Mouse (Mus musculus): ENCODE measurements around the gene Tmem267. TPM values are rescaled to one million over a fixed set of nuclear protein-coding genes. Genes with fewer than 3 reads are reported as not detected.
A peak's percentile ranks its signal among the peaks of the same experiment; 100 is the strongest.

Tmem267 gene
- polyA plus RNA-seq, 1 experiment = 11.4 TPM

- DNase-seq (ENCODE audit: low read depth) = no peak
- TF ChIP-seq POLR2A (IDR thresholded peaks at IDR 0.05; ENCODE audit: borderline replicate concordance, extremely low read depth, insufficient read depth, insufficient read length, poor library complexity, severe bottlenecking) = no peak
Observed at GRCm38 (mm10) chr13:119638449-119638848, 150.6 kb downstream of the Tmem267 start.

GRCm38 (mm10) chr13:119639302-119639701, 151.5 kb downstream of the Tmem267 start:
- no peak for DNase-seq (ENCODE audit: low read depth)
- TF ChIP-seq CTCF (IDR thresholded peaks at IDR 0.05; ENCODE audit: borderline replicate concordance, extremely low read depth, insufficient read depth, insufficient read length) (no peak), POLR2A (IDR thresholded peaks at IDR 0.05; ENCODE audit: borderline replicate concordance, extremely low read depth, insufficient read depth, insufficient read length, poor library complexity, severe bottlenecking) (no peak)

GRCm38 (mm10) chr13:119640504-119640903, 152.7 kb downstream of the Tmem267 start:
- DNase-seq (ENCODE audit: low read depth) = peak; percentile 74
- TF ChIP-seq POLR2A (IDR thresholded peaks at IDR 0.05; ENCODE audit: borderline replicate concordance, extremely low read depth, insufficient read depth, insufficient read length, poor library complexity, severe bottlenecking) (no peak), CTCF (IDR thresholded peaks at IDR 0.05; ENCODE audit: borderline replicate concordance, extremely low read depth, insufficient read depth, insufficient read length) (peak; percentile 59; the same call in 1 of the 2 replicates)

- DNase-seq (ENCODE audit: low read depth) = no peak
- TF ChIP-seq POLR2A (IDR thresholded peaks at IDR 0.05; ENCODE audit: borderline replicate concordance, extremely low read depth, insufficient read depth, insufficient read length, poor library complexity, severe bottlenecking) (no peak), CTCF (IDR thresholded peaks at IDR 0.05; ENCODE audit: borderline replicate concordance, extremely low read depth, insufficient read depth, insufficient read length) (no peak)
Observed at GRCm38 (mm10) chr13:119641145-119641544, 153.3 kb downstream of the Tmem267 start.

- TF ChIP-seq CTCF (IDR thresholded peaks at IDR 0.05; ENCODE audit: borderline replicate concordance, extremely low read depth, insufficient read depth, insufficient read length) = no peak
- TF ChIP-seq POLR2A (IDR thresholded peaks at IDR 0.05; ENCODE audit: borderline replicate concordance, extremely low read depth, insufficient read depth, insufficient read length, poor library complexity, severe bottlenecking) = no peak
- DNase-seq (ENCODE audit: low read depth) = no peak
Observed at GRCm38 (mm10) chr13:119644769-119645168, 156.9 kb downstream of the Tmem267 start.

- TF ChIP-seq POLR2A (IDR thresholded peaks at IDR 0.05; ENCODE audit: borderline replicate concordance, extremely low read depth, insufficient read depth, insufficient read length, poor library complexity, severe bottlenecking) = no peak
- DNase-seq (ENCODE audit: low read depth) = no peak
Observed at GRCm38 (mm10) chr13:119646511-119646910, 158.7 kb downstream of the Tmem267 start.

GRCm38 (mm10) chr13:119648891-119649698, 161.3 kb downstream of the Tmem267 start:
- peak; percentile 67 for DNase-seq (ENCODE audit: low read depth)
- no peak for TF ChIP-seq POLR2A (IDR thresholded peaks at IDR 0.05; ENCODE audit: borderline replicate concordance, extremely low read depth, insufficient read depth, insufficient read length, poor library complexity, severe bottlenecking)

- DNase-seq (ENCODE audit: low read depth) = no peak
Observed at GRCm38 (mm10) chr13:119649699-119650046, 161.8 kb downstream of the Tmem267 start.

GRCm38 (mm10) chr13:119654734-119655133, 166.9 kb downstream of the Tmem267 start:
- TF ChIP-seq CTCF (IDR thresholded peaks at IDR 0.05; ENCODE audit: borderline replicate concordance, extremely low read depth, insufficient read depth, insufficient read length) = no peak
- no peak for TF ChIP-seq POLR2A (IDR thresholded peaks at IDR 0.05; ENCODE audit: borderline replicate concordance, extremely low read depth, insufficient read depth, insufficient read length, poor library complexity, severe bottlenecking)
- DNase-seq (ENCODE audit: low read depth) = no peak

More at GRCm38 (mm10) chr13:119649699-119650046, 161.8 kb downstream of the Tmem267 start:
- no peak for TF ChIP-seq CTCF (IDR thresholded peaks at IDR 0.05; ENCODE audit: borderline replicate concordance, extremely low read depth, insufficient read depth, insufficient read length)
- no peak for TF ChIP-seq POLR2A (IDR thresholded peaks at IDR 0.05; ENCODE audit: borderline replicate concordance, extremely low read depth, insufficient read depth, insufficient read length, poor library complexity, severe bottlenecking)

- DNase-seq (ENCODE audit: low read depth) = no peak
- TF ChIP-seq CTCF (IDR thresholded peaks at IDR 0.05; ENCODE audit: borderline replicate concordance, extremely low read depth, insufficient read depth, insufficient read length) = no peak
- no peak for TF ChIP-seq POLR2A (IDR thresholded peaks at IDR 0.05; ENCODE audit: borderline replicate concordance, extremely low read depth, insufficient read depth, insufficient read length, poor library complexity, severe bottlenecking)
Observed at GRCm38 (mm10) chr13:119656246-119656645, 168.4 kb downstream of the Tmem267 start.

- TF ChIP-seq POLR2A (IDR thresholded peaks at IDR 0.05; ENCODE audit: borderline replicate concordance, extremely low read depth, insufficient read depth, insufficient read length, poor library complexity, severe bottlenecking) (no peak), CTCF (IDR thresholded peaks at IDR 0.05; ENCODE audit: borderline replicate concordance, extremely low read depth, insufficient read depth, insufficient read length) (no peak)
- DNase-seq (ENCODE audit: low read depth) = no peak
Observed at GRCm38 (mm10) chr13:119656846-119657416, 169.1 kb downstream of the Tmem267 start.

Other genes starting within 250 kb of the Tmem267 start
- gene Paip1, start 59.4 kb upstream of the Tmem267 start, polyA plus RNA-seq (2012; rRNA removed) = 65.7 and 77.6 TPM in 2 replicates
- 116 and 191 TPM in 2 replicates for gene 4833420G17Rik, start 25.3 kb upstream of the Tmem267 start, polyA plus RNA-seq (2012; rRNA removed)
- gene 3110070M22Rik, start 344 bp downstream of the Tmem267 start, polyA plus RNA-seq (2012; rRNA removed) = 2.1 TPM in 2 replicates
- 0.29 and 0.30 TPM in 2 replicates for gene Ccl28, start 135.8 kb downstream of the Tmem267 start, polyA plus RNA-seq (2012; rRNA removed)
- gene Hmgcs1, start 202.3 kb downstream of the Tmem267 start, polyA plus RNA-seq (2012; rRNA removed) = 234 and 317 TPM in 2 replicates

All from brain, embryonic 14.5 days (tissue).